Mouse (Mus musculus) right cerebral cortex, adult 18-20 months (tissue): ENCODE results near the gene Slc16a1.

Experiments used
- DNase-seq: peaks from one replicate; pipeline ENCODE4 v3.0.0; 2022; ENCODE audit warnings: mixed read lengths

Gene Slc16a1

DNA sequence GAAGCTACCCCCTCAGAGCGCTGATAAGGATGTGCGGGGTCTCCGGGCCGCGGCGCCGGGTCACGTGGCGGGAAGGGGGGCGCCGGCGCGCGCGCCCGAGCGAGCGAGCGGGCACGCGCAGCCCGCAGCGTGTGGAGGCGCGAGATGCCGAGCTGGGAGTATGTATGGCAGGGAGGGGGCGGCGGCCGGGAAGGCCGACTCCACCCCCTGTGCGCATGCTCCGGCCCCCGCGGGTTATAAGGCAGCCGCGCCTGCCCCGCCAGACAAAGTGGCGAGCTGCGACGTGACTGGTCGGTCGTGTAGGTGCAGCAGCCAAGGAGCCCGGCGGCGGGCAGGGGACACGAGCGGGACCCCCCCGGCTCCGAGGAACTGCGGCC lies at the start of gene Slc16a1:
TSS of gene Slc16a1 (plus strand) at position 266 of the 377 bp plus-strand sequence.
- DNase-seq: peak; percentile 94

DNA sequence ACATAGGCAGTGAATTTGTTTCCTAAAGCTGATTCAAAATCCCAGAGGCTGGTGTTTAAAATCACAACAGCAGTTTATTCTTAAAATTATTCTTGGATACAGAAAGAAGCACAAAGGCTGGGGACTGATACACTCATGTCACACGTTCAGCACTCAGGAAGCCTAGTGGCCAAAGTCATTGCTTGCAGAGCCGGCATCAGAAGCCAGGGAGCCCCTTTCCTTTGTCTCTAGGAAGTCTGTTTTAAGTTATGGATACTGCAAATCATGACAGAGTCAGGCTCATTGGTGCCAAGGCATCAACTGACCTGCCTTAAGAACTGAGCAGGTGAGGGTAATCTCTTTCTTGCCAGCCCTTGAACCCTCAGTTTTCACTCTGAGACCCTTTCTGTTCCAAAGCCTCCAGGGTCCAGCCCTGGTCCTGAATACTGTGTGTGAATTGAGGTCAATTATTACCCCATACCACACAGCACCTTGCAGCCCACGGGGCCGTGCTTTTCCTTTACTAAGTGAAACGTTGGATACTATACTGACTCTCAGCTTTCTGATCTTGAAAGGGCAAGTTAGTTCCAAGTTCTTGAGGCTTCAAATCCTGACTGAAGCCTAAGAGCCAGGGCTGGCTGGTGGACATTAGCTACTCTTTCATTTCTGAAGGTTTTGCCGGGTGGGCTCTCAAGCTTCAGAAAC lies 41.9 kb upstream of the Slc16a1 start:
- DNase-seq: no peak

DNA sequence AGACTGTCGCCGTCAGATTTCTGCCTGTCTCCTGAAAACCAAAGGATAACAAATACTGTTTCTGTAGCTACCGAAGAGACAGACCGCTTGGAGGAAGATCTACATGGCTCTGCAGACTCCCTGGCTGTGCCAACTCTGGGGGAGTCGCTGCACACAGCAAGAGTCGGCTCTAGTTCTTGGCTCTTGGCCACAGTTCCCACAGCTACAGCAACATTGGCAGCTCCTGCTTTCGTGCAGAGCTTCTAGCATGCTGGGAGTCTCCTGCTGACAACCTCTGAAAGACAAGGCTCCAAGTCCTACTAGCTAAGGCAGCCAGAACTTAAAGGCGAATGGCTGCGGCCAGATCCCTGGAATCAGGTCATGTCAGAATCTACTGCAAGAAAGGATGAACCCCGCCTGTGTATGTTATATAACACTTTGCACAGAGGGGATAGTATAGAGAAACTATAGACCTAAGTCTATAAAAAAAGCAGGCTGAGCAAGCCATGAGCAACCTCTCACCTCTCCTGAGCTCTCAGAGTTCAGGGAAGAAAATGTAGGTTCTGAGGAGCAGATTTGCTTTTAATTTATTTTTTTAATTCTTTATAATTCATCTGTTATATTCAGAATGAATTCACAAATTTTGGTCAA lies 41.2 kb upstream of the Slc16a1 start:
- peak; percentile 95 for DNase-seq

DNA sequence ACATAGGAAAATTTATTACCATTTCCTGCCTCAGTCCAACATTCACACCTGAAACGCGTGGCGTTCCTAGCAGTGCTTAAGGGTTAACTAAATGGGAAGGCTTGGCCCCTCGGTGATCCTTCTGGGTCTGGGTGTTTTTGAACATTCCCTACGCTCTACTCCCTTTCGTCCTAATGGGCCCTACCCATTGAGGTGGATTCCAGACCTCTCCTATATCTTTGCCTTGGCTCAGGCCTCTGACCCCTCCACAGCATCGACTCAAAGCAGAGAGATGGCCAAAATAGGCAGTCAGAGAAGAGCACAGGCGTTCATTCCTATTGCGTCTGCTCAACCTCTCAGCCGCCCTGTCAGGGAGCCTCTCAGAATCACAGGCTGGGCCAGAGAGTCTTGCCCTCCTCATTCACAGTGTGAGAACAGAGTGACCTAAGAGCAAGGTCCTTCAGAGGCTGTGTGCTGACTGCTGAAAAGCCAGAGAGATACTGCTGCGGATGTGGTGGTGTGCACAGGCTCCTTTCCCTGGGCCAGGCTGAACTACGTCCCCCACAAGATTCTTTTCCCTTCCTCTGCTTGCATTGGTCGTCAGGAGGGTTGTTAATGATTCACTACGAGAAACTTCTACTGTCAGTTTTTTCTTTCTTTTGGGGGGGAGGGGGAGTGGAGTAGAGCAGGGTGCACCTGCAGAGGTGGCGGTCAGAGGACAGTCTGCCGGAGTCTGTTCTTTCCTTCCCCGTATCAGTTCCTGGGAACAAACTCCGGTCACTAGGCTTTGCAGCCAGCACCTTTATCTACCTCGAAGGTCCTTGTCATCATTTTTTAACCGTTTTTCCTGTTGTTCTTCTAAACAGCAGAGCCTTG lies 38.9 kb upstream of the Slc16a1 start:
- no peak for DNase-seq

DNA sequence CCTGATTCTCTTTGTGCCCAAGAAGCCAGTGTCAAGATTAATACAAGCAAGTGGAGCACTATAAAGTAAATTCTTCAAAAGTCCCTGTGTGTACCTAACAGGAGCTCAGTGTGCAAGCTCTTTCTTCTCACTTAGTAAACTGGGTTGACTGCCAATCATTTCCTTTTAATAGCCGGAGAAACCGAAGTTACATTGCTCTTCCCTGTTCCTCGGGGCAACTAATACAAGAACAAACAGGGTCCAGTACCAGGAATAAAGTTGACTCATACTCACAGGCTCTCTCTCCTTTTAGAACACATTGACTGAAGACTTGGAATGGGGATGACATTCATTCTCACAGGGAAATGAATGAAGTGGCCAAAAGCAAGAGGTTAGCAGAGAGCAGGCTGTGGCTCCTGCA lies 37.8 kb upstream of the Slc16a1 start:
- no peak for DNase-seq

DNA sequence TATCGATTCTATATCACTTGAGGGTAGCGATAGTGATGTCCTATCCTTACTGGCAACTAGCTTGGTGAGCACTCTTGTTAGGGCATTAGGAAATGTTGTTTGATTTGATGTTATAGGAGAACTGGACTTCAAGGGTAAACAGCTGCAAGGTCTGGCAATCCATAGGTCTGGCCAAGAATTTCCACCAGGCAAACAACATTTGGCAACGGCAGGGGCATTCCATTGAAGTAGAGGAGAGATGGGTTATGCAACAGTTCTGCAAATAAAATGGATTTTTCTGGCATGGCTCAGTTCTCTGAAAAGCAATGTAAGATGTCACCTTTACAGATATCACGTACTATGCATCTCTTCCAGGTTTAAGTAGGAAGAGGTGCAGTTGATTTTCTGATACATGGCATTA lies 36.8 kb upstream of the Slc16a1 start:
- no peak for DNase-seq

DNA sequence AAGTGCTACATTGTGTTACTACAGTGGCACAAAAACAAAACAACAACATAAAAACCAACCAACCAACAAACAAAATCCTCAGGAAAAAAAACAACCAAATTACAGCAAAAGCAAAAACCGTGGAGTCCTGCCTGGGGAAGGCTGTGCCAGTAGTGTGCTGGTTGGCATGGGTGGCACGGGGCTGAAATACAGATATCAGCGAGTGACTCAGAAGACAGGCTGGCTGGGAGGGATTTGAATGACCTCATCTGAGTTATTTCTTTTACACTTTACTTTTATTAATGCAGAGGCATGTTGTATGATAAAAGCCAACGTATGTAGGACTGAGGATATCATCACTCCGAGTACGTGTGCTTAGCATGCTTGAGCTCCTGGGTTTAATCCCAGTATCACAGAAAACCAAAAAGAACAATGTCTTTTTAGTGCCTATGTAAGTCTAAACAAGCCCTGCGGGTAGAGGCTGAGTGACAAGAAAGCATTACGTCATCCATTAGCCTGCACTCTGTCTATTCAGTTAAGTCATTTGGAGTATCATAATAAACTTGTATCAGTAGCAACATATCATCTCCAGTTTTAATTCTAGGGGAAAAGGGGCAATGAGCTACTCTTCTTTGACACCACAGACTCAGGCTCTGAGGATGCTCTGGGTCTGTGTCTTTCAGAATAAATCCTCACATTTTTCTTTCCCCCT lies 28.6 kb upstream of the Slc16a1 start:
- DNase-seq: no peak

DNA sequence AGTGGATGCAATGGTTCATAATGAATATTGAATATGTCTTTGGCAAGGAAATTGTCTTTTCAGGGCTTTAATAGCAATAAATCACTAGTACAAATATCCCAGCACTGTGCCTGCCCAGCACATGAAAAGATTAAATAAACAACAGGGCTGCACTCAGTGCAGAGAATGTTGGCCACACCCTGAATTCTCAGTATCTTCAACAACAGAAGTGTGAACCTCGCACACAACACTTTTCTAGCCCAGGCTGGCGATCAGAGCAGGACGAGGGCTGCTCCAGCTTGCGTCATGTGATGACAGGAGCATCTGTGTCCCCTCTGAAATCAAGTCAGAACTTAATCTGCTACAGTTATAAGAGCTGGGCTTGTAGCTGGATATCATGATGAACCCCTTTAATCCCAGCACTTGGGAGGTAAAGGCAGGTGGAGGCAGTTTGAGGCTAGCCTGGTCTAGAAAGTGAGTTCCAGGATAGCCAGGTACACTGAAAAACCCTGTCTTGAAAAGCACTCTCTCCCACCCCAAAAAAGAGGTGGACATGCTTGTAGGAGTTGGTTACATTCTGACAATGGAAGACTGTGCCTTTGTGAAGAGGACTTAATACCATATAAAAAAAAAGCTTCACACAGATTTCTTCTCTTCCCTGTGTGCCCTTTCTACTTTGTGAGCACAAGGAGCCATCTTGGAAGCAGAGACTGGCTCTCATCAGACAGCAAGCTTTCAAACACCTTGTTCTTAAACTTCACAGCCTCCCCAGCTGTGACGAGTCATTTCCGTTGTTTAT lies 27.8 kb upstream of the Slc16a1 start:
- no peak for DNase-seq

DNA sequence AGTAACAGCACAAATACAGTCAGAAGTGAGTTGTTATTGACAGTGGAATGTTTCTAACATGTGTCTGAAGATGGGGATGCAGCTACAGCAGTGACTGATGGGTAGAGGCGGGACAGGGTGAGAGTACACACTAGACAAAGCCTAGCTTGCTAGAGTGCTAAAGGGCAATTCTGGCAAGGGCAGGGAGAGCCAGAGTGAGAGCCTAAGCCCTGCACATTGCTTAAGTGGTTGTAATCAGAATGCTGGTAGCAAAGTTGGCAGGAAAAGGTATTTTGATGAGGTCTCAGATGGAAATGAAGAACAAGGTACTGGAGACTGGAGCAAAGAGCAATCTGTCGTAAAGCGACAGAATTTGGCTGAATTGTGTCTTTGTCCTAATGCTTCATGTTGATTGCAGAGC lies 26.5 kb upstream of the Slc16a1 start:
- DNase-seq: no peak

DNA sequence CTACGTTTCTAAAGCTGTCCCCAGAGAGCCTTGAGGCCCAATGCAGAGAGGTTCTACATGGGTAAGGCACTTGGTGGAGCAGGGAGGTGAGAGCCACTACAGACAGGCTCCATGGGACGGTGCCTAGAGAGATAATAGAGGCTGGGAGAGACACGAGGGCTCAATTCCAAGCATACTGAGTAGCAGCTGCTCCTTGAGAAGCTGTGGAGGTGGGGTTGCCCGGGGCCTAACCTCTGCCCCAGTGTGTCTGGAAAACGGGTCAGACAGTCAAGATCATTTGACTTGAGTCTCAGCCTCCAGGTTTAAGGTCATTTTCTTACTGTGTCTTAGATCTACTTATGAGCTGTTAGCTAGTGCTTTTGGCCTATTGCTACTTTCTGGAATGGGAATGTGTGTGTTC lies 25.4 kb upstream of the Slc16a1 start:
- DNase-seq: no peak

DNA sequence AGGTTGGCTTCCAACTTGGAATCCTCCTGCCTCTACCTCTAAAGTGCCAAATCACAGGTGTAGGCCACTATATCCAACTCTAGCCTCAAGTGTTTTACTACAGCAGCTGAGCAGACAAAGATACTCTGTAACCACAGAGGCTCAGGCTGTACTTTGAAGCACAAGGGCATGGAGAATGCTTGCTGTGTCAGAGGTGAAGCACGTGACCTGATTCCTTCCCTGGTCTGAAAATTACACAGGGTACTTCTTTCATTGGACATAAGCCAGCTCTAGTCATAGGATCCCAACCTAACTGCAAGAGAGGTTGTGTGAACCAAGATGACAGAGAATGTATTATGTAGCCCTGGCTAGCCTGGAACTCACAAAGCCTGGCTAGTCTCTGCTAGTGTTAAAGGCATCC lies 24.4 kb upstream of the Slc16a1 start:
- DNase-seq: no peak

DNA sequence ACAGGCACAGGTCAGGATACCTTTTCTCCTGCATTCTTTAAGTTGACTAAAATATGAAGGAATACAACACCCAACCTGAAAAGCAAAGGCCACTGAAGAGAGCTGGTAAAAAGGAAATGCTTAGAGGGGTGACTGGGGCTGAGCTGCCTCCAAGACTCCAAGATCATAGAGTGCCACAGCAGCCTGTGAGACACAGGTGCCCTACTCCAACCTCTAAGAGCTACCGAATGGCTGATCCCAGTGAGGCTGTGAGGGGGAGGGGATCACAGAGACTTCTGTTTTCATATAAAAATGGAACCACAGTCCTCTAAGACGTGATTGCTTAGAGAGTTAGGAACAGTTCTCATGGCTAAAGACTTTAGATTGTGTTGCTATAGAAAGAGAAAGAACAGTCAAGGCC lies 23.3 kb upstream of the Slc16a1 start:
- DNase-seq: no peak

DNA sequence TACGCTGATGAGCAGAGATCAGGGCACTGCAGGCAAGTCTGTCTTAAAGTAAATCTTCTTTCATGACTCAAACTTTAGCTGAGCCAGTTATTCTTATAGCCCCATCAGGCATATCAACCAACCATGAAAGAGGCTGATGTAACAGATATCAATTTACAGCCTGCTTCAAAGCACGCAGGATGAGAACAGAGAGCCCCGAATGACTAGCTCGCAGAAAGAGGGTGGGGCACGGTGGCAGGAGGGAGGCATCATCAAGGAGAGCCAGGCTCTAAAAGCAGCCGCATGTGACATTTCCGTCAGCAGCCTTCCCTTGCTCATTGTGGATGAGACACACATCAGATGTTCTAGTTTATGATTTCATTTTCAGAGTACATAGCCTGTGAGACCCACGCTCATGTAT lies 22.3 kb upstream of the Slc16a1 start:
- peak; percentile 70 for DNase-seq

DNA sequence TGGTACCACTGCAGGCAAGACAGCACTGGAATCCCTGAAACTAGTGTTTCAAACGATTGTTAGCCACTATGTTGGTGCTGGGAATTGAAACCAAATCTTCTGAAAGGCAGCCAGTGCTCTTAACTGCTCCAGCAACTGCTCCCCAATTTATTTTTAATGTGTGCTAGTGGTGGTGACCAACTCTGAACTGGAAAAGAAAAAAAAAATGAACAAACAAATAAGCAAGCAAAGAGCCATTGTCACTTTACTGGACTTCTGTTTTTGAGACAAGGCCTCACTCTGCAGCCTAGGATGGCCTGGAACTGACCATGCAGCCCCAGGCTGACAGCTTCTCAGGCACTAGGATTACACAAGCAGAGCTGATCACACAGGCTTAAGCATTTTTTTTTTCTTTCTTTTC lies 16.6 kb upstream of the Slc16a1 start:
- no peak for DNase-seq

DNA sequence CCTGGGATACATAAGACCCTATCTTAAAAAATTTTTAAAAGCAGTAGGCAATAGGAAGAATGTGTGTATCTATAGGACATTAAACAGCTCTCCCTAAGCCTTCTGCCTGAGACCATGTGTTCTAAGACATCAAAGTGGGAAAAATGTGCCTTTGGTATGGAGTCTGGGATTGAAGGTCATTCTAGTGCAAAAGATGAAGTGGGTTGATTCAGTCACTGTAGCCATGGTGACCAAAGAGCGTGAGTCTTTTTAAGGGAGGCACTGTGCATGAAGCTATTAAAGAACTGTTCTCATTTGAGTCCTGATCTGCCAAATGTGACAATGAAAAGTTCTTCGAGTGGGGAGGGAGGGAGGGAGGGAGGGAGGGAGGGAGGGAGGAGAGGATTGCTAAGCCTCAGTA lies 8.7 kb upstream of the Slc16a1 start:
- DNase-seq: no peak

DNA sequence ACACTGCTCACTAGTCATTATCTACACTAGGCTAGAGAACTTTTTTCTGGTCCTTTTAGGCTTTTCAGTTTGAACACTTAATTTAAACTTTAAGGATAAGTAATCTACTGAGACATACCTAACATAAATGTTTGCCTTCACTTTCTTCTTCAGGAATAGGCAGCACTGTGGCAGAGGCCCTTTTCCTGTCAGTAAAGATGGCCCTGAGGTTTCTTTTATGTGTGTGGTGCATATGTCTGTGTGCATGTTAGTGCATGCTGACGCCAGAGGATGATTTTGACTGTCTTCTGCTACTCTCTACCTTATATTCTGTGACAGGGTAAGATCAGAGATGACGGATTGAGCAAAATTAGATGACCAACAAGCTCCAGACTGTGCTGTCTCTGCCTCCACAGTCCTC lies 7.5 kb upstream of the Slc16a1 start:
- no peak for DNase-seq

DNA sequence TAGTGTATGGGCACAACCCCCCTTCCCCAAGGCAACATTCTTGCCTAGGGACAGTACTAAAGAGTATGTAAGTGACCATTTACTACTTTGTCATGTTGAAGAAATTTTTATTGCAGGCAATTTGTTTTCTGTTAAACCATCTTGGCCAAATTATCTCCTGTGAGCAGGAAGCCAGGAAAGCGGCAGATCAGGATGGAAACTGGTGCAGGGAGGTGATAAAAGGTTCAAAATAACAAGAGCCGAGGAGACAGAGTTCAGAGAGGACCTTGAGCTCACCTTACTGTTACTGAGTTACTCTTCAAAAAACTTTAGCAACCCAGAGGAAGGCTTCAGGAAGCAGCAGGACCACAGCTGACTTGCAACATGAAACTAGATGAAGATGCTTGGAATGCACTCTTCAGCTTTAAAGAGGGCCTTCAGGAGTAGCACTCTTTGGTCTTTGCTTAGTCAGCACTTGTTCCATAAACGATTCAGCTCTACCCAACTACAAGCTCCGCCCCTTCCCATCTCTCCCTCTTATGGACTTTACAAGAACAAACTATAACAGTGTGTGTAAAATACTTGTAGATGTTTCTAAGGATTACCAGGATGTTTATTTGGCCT lies 5.8 kb upstream of the Slc16a1 start:
- no peak for DNase-seq

DNA sequence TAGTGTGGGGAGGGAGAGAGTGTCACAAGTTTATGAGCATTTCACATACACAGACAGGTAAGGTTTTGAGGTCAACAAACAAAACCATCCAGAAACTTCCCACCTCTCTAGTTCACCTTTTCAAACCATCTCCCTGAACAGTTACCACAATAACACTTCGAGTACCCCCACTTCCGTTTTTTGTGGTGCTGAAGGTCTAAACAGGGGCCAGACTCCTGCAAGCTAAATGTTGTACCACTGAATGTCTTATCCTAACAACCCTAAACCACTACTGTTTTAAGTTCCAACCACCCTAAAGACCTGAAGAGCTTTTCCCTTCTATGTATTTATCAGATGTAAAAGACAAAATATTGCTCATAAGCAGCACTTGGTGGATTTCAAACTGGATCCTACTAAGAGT lies 2.0 kb upstream of the Slc16a1 start:
- DNase-seq: no peak

DNA sequence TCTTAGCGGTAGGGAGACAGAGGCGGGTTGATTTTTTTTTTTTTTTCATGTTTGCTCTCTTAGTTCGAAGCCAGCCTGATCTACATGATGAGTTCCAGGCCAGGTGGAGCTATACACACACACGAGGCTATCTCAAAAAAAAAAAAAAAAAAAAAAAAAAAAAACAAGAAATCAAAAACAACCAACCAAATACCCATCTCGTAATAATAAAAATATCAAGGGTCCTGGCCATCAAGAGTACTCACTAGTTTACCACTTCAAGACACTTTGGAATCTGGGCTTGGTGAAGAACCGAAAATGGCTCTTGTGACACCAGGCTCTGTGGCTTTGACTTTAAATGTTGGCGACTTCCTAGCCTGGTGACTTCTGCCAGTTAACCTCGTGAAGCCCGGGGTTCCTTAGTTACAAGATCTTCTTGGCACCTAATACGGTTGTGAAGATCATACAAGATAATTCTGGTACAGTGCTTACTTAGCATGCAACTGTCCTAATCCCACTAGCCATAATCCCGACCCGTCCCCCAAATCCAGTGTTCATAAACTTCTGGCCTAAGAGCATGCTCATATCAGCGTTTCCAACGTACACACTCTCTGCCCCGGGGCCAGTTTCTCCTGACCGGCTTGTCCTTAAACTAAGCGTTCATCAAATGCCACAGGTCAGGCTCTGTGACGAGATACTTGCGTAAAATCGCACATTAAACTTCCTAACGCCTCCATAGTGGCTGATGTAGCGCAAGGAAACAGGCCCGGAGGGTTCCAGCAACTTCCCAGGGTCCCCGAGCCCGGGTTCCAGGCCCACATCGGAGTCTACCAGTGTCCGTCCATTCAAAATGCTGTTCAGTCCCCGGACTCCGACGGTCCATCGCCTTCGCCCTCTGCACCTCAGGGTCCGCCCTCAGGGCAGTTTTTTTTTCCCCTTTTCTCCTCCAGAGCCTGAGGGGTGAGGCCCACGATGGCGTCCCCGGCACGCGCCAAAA lies 753 bp upstream of the Slc16a1 start:
- DNase-seq: peak; percentile 31

DNA sequence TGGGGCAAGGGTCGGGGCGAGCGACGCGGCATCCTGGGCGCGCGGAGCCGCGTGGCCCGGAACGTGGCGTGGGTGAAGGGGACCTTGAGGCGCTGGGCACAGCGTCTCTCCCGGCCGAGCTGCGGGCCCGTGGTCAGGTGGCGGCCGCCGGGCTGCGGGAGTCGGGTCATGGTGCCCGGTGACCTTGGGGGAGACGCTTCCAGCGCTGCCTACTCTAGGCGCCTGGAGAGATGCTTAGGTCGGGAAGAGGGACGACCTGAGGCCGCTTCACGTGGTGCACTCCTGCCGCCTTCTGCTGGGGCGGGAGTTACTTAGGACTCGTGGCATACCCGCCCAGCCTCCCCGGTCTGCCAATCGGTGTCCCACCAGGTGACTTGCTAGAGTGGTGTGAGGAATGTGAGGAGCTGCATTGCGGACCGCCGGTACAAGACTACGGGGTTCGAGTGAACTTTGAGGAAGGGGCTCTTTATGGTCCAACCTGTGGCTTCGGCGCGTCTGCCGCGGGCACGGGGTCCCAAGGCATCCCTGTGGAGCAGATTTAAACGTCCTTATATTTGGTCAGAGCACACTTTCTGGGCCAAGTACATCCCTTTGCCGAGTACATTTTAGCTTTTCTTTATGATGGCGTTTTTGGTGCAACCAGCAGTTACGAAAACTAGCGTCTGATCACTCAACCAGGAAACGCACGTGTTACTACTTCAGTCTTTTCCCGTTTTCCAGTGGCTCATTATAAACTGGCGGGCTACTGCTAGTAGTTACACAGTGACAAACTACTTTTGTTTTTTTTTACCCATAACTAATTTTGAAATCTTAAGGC lies 672 bp downstream of the Slc16a1 start:
- DNase-seq: peak; percentile 56
